Mouse (Mus musculus) adrenal gland (tissue): ENCODE measurements around the gene Chrna7.

ENCODE experiments used
- intact Hi-C: fragments of 180-260 bp; cut with DNase I; formaldehyde crosslinking; loops from one replicate; pipeline ENCODE4 v1.15.1; 2025

Gene Chrna7

DNA sequence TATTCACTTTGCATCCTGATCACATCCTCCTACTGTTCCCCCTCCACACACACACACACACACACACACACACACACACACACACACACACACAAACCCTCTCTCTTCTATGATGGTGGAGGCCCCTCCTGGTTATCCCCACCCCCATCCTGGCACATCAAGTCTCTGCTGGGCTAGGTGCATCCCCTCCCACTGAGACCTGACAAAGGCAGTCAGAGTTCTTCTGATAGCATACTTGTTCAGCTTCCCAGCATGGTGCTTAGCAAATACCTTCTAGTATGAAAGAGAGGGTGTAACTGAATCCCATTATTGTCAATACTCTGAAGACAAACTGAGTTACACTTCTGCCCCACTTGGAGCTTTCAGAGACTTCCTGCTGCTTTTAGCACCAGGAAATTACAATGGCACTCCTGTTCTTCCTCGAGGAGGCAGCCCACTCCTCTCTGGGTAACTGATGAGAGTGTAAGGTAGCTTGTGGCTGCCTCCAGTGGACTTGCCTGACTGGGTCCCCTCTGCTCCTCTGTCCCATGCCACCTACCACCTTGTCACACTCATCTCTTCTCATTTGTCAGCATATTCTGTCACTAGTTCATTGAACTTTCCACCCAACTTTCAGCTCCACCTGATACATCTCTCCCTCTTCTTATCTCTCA is 127.9 kb downstream of the Chrna7 start:
- intact Hi-C loops, result no loop called here

DNA sequence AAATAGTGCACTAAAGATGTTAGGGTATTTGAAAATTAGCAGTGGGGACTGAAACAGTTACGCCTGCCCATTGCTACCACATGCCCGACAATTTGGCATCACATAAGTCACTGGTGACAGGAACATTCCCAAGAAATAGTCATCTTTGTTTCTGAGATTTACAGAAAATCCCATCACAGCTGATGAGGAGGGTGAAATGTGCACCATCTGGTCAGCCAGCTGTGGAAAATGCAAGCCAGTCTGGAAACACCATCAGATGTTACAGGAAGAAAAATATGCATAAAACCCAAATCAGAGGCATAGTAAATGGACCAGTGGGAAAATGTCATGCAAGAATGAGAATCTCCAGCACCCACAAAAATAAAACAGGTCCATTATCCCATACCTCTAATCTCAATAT is 151.4 kb downstream of the Chrna7 start:
- intact Hi-C loops, result no loop called here
